Mouse (Mus musculus): ENCODE results near the gene Pitpnc1. TPM values are rescaled to one million over a fixed set of nuclear protein-coding genes. Genes with fewer than 3 reads are reported as not detected.

Gene Pitpnc1
- polyA plus RNA-seq, 1 experiment: not detected

GRCm38 (mm10) chr11:107393154-107393827 is 77.2 kb downstream of the Pitpnc1 start:
- H3K4me1 ChIP-seq (ENCODE audit: control insufficient read depth, insufficient read depth, low read length): peaks cover 4% of the 10 kb centered on the region; the same call in 1 of the 2 replicates
- H3K4me3 ChIP-seq (ENCODE audit: insufficient read depth, low read depth, low read length): no peak overlapping the region
- no peak overlapping the region for H3K27ac ChIP-seq (ENCODE audit: insufficient read depth, low read depth, low read length)
- TF ChIP-seq CTCF (IDR thresholded peaks at IDR 0.05; ENCODE audit: insufficient read depth, low read depth, low read length): no peak
- no peak for TF ChIP-seq POLR2A (IDR thresholded peaks at IDR 0.05; ENCODE audit: insufficient read depth, low read depth, low read length)
- 88% methylated on average over 7 of the region's 7 CpGs for WGBS

- Histone ChIP-seq H3K27ac (ENCODE audit: insufficient read depth, low read depth, low read length) (no peak overlapping the region), H3K4me3 (ENCODE audit: insufficient read depth, low read depth, low read length) (no peak overlapping the region), H3K4me1 (ENCODE audit: control insufficient read depth, insufficient read depth, low read length) (peaks cover 4% of the 10 kb centered on the region; the same call in 1 of the 2 replicates)
- no peak for TF ChIP-seq CTCF (IDR thresholded peaks at IDR 0.05; ENCODE audit: insufficient read depth, low read depth, low read length)
- no peak for TF ChIP-seq POLR2A (IDR thresholded peaks at IDR 0.05; ENCODE audit: insufficient read depth, low read depth, low read length)
- 64% methylated on average over 2 of the region's 2 CpGs for WGBS
These were observed 80.0 kb downstream of the Pitpnc1 start for GRCm38 (mm10) chr11:107390540-107390939.

- WGBS: 46% methylated on average over 10 of the region's 10 CpGs
- TF ChIP-seq CTCF (IDR thresholded peaks at IDR 0.05; ENCODE audit: insufficient read depth, low read depth, low read length) (no peak), POLR2A (IDR thresholded peaks at IDR 0.05; ENCODE audit: insufficient read depth, low read depth, low read length) (no peak)
- Histone ChIP-seq H3K4me1 (ENCODE audit: control insufficient read depth, insufficient read depth, low read length) (peaks cover 4% of the 10 kb centered on the region; the same call in 1 of the 2 replicates), H3K27ac (ENCODE audit: insufficient read depth, low read depth, low read length) (no peak overlapping the region), H3K4me3 (ENCODE audit: insufficient read depth, low read depth, low read length) (no peak overlapping the region)
These were observed 80.5 kb downstream of the Pitpnc1 start for GRCm38 (mm10) chr11:107390001-107390400.

- H3K4me3 ChIP-seq (ENCODE audit: insufficient read depth, low read depth, low read length): no peak overlapping the region
- WGBS: 91% methylated on average over 10 of the region's 10 CpGs
- TF ChIP-seq CTCF (IDR thresholded peaks at IDR 0.05; ENCODE audit: insufficient read depth, low read depth, low read length): no peak
- no peak for TF ChIP-seq POLR2A (IDR thresholded peaks at IDR 0.05; ENCODE audit: insufficient read depth, low read depth, low read length)
- peaks cover 4% of the 10 kb centered on the region; the same call in 1 of the 2 replicates for H3K4me1 ChIP-seq (ENCODE audit: control insufficient read depth, insufficient read depth, low read length)
- no peak overlapping the region for H3K27ac ChIP-seq (ENCODE audit: insufficient read depth, low read depth, low read length)
These were observed 84.0 kb downstream of the Pitpnc1 start for GRCm38 (mm10) chr11:107386481-107386880.

- no peak overlapping the region for H3K4me3 ChIP-seq (ENCODE audit: insufficient read depth, low read depth, low read length)
- WGBS: 61% methylated on average over 4 of the region's 4 CpGs
These were observed 85.2 kb downstream of the Pitpnc1 start for GRCm38 (mm10) chr11:107385306-107385705.

GRCm38 (mm10) chr11:107383985-107384384 is 86.5 kb downstream of the Pitpnc1 start:
- peaks cover 3% of the 10 kb centered on the region; the same call in 1 of the 2 replicates for H3K4me1 ChIP-seq (ENCODE audit: control insufficient read depth, insufficient read depth, low read length)
- TF ChIP-seq CTCF (IDR thresholded peaks at IDR 0.05; ENCODE audit: insufficient read depth, low read depth, low read length) (no peak), POLR2A (IDR thresholded peaks at IDR 0.05; ENCODE audit: insufficient read depth, low read depth, low read length) (no peak)
- no peak overlapping the region for H3K27ac ChIP-seq (ENCODE audit: insufficient read depth, low read depth, low read length)
- H3K4me3 ChIP-seq (ENCODE audit: insufficient read depth, low read depth, low read length): no peak overlapping the region
- WGBS: 75% methylated on average over 6 of the region's 6 CpGs

More at GRCm38 (mm10) chr11:107385306-107385705, 85.2 kb downstream of the Pitpnc1 start:
- Histone ChIP-seq H3K27ac (ENCODE audit: insufficient read depth, low read depth, low read length) (no peak overlapping the region), H3K4me1 (ENCODE audit: control insufficient read depth, insufficient read depth, low read length) (peaks cover 4% of the 10 kb centered on the region; the same call in 1 of the 2 replicates)
- no peak for TF ChIP-seq POLR2A (IDR thresholded peaks at IDR 0.05; ENCODE audit: insufficient read depth, low read depth, low read length)
- TF ChIP-seq CTCF (IDR thresholded peaks at IDR 0.05; ENCODE audit: insufficient read depth, low read depth, low read length): no peak

- 65% methylated on average over 9 of the region's 9 CpGs for WGBS
- no peak for TF ChIP-seq CTCF (IDR thresholded peaks at IDR 0.05; ENCODE audit: insufficient read depth, low read depth, low read length)
- TF ChIP-seq POLR2A (IDR thresholded peaks at IDR 0.05; ENCODE audit: insufficient read depth, low read depth, low read length): no peak
- Histone ChIP-seq H3K4me1 (ENCODE audit: control insufficient read depth, insufficient read depth, low read length) (peaks cover 12% of the 10 kb centered on the region), H3K4me3 (ENCODE audit: insufficient read depth, low read depth, low read length) (no peak overlapping the region), H3K27ac (ENCODE audit: insufficient read depth, low read depth, low read length) (peak overlapping the region; percentile 46)
These were observed 90.5 kb downstream of the Pitpnc1 start for GRCm38 (mm10) chr11:107379965-107380364.

- 58% methylated on average over 22 of the region's 22 CpGs for WGBS
- peaks cover 12% of the 10 kb centered on the region for H3K4me1 ChIP-seq (ENCODE audit: control insufficient read depth, insufficient read depth, low read length)
- TF ChIP-seq POLR2A (IDR thresholded peaks at IDR 0.05; ENCODE audit: insufficient read depth, low read depth, low read length) (no peak), CTCF (IDR thresholded peaks at IDR 0.05; ENCODE audit: insufficient read depth, low read depth, low read length) (no peak)
- no peak overlapping the region for H3K4me3 ChIP-seq (ENCODE audit: insufficient read depth, low read depth, low read length)
- peak overlapping the region; percentile 41; the same call in 1 of the 2 replicates for H3K27ac ChIP-seq (ENCODE audit: insufficient read depth, low read depth, low read length)
These were observed 91.2 kb downstream of the Pitpnc1 start for GRCm38 (mm10) chr11:107379089-107379845.

GRCm38 (mm10) chr11:107377326-107377725 is 93.2 kb downstream of the Pitpnc1 start:
- Histone ChIP-seq H3K27ac (ENCODE audit: insufficient read depth, low read depth, low read length) (no peak overlapping the region), H3K4me3 (ENCODE audit: insufficient read depth, low read depth, low read length) (no peak overlapping the region), H3K4me1 (ENCODE audit: control insufficient read depth, insufficient read depth, low read length) (peaks cover 12% of the 10 kb centered on the region)
- TF ChIP-seq POLR2A (IDR thresholded peaks at IDR 0.05; ENCODE audit: insufficient read depth, low read depth, low read length) (no peak), CTCF (IDR thresholded peaks at IDR 0.05; ENCODE audit: insufficient read depth, low read depth, low read length) (no peak)
- WGBS: 97% methylated on average over 6 of the region's 6 CpGs
